Mouse (Mus musculus) hindbrain, embryonic 12.5 days (tissue): ENCODE results near the gene Cdh13. TPM values are rescaled to one million over a fixed set of nuclear protein-coding genes. Genes with fewer than 3 reads are reported as not detected.

Experiments
- ATAC-seq: fragments of 200-750 bp; cut with Nextera tagmentation; 2 replicates; pipeline ENCODE4 v1.8.0; 2017; ENCODE audit warnings: moderate TSS enrichment; ENCODE audit not compliant: low FRiP score
- H3K27ac ChIP-seq: fragments of 300-500 bp; sonication (generic); 2 replicates; pipeline ENCODE4 v1.5.1; 2016; ENCODE audit warnings: mild to moderate bottlenecking
- H3K27me3 ChIP-seq: fragments of 300-500 bp; sonication (generic); 2 replicates; pipeline ENCODE4 v1.6.1; 2016; ENCODE audit warnings: mild to moderate bottlenecking
- H3K36me3 ChIP-seq: fragments of 300-500 bp; sonication (generic); 2 replicates; pipeline ENCODE4 v1.6.1; 2016; ENCODE audit warnings: mild to moderate bottlenecking
- H3K4me1 ChIP-seq: fragments of 300-500 bp; sonication (generic); 2 replicates; pipeline ENCODE4 v1.6.1; 2016
- H3K4me2 ChIP-seq: fragments of 300-500 bp; sonication (generic); replicated peaks from 2 replicates; pipeline ENCODE4 v1.6.1; 2016; ENCODE audit warnings: mild to moderate bottlenecking
- H3K4me3 ChIP-seq: fragments of 300-500 bp; sonication (generic); 2 replicates; pipeline ENCODE4 v1.5.1; 2016; ENCODE audit warnings: mild to moderate bottlenecking
- H3K9ac ChIP-seq: fragments of 300-500 bp; sonication (generic); 2 replicates; pipeline ENCODE4 v1.6.1; 2016; ENCODE audit warnings: mild to moderate bottlenecking, moderate library complexity
- H3K9me3 ChIP-seq: fragments of 300-500 bp; sonication (generic); replicated peaks from 2 replicates; pipeline ENCODE4 v1.6.1; 2016; ENCODE audit warnings: mild to moderate bottlenecking
- WGBS: fragments of 180-500 bp; shearing (Covaris S2); methylation state at CpG from one replicate; pipeline ENCODE4 v1.1.7; 2016; 5-methylcytosine and 5-hydroxymethylcytosine counted together
- polyA plus RNA-seq: library from polyadenylated mRNA; unstranded; fragments of >200 nt; fragmentation: Nextera tagmentation; extraction: Ambion mirVana; gene quantifications from 2 replicates; pipeline ENCODE4 v1.2.1, GENCODE M21; 2016

Gene Cdh13
- polyA plus RNA-seq, 1 experiment from 2014 or later: 25.7 TPM

GRCm38 (mm10) chr8:118564024-118564423 is 280.5 kb downstream of the Cdh13 start:
- ATAC-seq: no peak
- H3K27me3 ChIP-seq: no peaks in the 10 kb centered on the region
- H3K36me3 ChIP-seq: no peaks in the 10 kb centered on the region
- no peak overlapping the region for H3K4me3 ChIP-seq
- no peaks in the 10 kb centered on the region for H3K9me3 ChIP-seq
- peaks cover 3% of the 10 kb centered on the region; the same call in 1 of the 2 replicates for H3K4me1 ChIP-seq
- 82% methylated on average over 6 of the region's 6 CpGs for WGBS
- H3K27ac ChIP-seq: no peak overlapping the region
- no peak overlapping the region for H3K9ac ChIP-seq
- no peak overlapping the region for H3K4me2 ChIP-seq

- ATAC-seq: no peak
- Histone ChIP-seq H3K9me3 (no peaks in the 10 kb centered on the region), H3K36me3 (no peaks in the 10 kb centered on the region), H3K4me2 (no peak overlapping the region), H3K4me1 (peaks cover 3% of the 10 kb centered on the region; the same call in 1 of the 2 replicates), H3K9ac (no peak overlapping the region), H3K4me3 (no peak overlapping the region), H3K27me3 (no peaks in the 10 kb centered on the region), H3K27ac (no peak overlapping the region)
- WGBS: 91% methylated on average over 5 of the region's 5 CpGs
Observed at GRCm38 (mm10) chr8:118565186-118565585, 281.7 kb downstream of the Cdh13 start.

DNA sequence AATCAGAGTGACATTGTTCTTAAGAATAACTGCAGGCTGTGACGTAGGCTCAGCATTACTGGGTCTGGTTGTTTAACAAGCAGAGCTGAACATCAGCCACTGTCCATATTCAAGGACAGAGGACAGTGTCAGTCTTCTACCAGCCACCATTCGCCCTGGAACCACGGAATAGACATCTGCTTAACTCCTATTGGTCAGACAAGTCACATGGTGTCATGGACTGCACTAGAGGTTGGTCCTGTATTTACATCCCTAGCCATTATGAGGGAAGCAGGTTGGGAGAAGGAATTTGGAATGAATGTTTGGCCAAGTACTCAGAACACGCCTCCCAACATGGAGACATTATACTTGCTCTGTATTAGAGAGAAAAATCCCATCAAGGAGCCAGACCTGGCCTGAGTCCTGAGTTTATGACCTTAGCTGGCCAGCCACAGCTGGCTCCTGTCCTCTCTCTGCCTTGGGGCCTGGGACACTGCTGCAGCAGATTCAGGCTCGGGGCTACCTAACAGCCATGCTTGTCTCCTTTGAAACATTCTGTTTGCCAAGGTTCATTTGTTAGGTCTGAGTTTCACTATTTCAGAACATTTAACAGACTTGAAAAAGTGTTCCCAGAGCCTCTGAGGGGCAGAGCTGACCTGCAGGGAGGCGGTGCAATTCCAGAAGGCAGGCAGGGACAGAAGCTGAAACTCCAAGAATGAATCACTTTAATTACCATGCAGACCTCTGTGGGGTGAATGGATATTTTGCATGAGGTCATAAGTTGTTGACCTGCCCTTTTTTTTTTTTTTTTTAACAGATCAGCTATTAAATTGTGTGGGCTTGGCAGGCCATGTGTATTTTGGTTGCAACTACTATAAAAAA is 282.6 kb downstream of the Cdh13 start:
- Histone ChIP-seq H3K27me3 (no peaks in the 10 kb centered on the region), H3K36me3 (no peaks in the 10 kb centered on the region), H3K4me1 (peaks cover 3% of the 10 kb centered on the region; the same call in 1 of the 2 replicates), H3K9me3 (no peaks in the 10 kb centered on the region), H3K9ac (no peak overlapping the region), H3K4me2 (no peak overlapping the region), H3K27ac (no peak overlapping the region), H3K4me3 (no peak overlapping the region)
- WGBS: 64% methylated on average over 6 of the region's 6 CpGs
- ATAC-seq: no peak

DNA sequence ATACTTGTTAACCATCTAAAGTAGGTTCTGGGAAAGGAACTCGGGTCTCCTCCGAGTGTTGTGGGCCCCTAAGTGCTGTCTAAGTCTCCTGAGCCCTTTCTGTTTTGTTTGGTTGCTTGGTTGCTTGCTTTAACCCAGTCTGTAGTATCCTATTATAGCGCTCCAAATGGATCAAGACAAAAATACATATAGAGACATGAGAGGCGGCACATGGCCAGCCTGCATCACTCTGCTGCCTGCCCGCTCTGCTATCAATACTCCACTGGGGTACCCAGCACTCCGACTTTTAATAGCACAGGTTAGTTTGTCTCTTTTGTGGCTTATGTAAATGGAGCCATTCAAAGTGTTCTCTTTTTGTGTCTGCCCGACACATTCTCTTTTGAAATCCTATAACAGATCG is 285.8 kb downstream of the Cdh13 start:
- H3K9me3 ChIP-seq: no peaks in the 10 kb centered on the region
- no peak overlapping the region for H3K4me2 ChIP-seq
- H3K4me3 ChIP-seq: no peak overlapping the region
- no peak overlapping the region for H3K27ac ChIP-seq
- no peaks in the 10 kb centered on the region for H3K36me3 ChIP-seq
- ATAC-seq: no peak
- H3K9ac ChIP-seq: no peak overlapping the region
- no peaks in the 10 kb centered on the region for H3K27me3 ChIP-seq
- WGBS: 73% methylated on average over 8 of the region's 8 CpGs
- peaks cover 3% of the 10 kb centered on the region; the same call in 1 of the 2 replicates for H3K4me1 ChIP-seq

DNA sequence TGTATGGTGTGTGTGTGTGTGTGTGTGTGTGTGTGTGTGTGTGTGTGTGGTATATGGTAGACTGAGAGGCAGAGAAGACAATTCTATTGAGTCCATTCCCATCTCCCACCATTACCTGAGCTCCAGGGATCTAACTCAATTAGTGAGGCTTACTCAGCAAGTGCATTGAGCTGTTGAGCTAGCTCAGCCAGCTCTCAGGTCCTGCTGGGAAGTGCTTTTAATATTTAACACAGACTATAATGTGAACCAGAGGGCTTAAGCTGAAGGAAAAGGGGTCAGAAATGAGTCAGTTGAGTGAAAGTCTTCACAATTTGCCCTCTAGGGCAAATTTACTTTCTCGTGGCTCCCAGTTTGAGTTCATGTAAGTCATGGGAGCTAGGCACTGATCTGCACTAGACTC is 297.7 kb downstream of the Cdh13 start:
- H3K4me1 ChIP-seq: no peaks in the 10 kb centered on the region
- no peaks in the 10 kb centered on the region for H3K36me3 ChIP-seq
- 76% methylated on average over 1 of the region's 1 CpGs for WGBS
- no peak overlapping the region for H3K9ac ChIP-seq
- ATAC-seq: no peak
- H3K27ac ChIP-seq: no peak overlapping the region
- H3K27me3 ChIP-seq: no peaks in the 10 kb centered on the region
- no peaks in the 10 kb centered on the region for H3K9me3 ChIP-seq
- H3K4me3 ChIP-seq: no peak overlapping the region
- no peak overlapping the region for H3K4me2 ChIP-seq

DNA sequence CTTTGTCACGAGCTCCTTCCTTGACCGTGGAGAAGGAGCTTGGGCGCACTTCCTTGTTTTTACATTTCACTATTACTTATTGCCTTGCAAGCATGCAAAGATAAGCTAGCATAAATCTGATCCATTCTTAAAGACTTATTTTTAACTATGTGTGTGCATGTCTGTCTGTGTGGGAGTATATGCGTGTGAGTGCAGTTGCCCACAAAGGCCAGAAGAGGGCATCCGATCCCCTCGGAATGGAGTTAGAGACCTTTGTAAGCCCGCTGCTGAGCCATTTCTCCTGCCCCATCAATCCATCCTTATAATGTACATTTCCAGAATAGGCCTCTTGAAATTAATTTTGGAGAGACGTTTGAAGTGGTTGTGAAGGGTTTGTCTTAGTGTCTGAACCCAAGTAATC is 298.7 kb downstream of the Cdh13 start:
- no peaks in the 10 kb centered on the region for H3K36me3 ChIP-seq
- no peak overlapping the region for H3K4me3 ChIP-seq
- no peaks in the 10 kb centered on the region for H3K27me3 ChIP-seq
- 95% methylated on average over 8 of the region's 8 CpGs for WGBS
- H3K4me1 ChIP-seq: no peaks in the 10 kb centered on the region
- H3K4me2 ChIP-seq: no peak overlapping the region
- ATAC-seq: no peak
- no peak overlapping the region for H3K27ac ChIP-seq
- H3K9me3 ChIP-seq: no peaks in the 10 kb centered on the region
- no peak overlapping the region for H3K9ac ChIP-seq

DNA sequence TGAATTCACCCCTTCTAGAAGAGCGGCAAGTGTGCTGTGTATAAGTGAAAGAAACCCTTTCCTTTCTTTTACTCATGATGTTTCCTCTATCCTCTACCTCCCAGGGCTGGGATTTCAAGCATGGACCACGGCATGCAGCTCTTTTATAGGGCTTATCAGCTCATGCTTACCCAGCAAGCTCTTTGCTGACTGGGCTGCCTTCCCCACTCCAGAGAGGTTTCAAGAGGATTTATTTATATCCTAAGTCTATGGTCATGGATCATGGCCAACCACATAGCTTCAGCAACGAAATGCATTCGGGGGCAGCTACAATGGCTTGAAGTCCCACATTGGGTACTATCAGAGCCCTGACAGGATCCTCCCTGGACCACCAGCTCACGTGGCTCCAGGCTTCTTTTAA is 304.4 kb downstream of the Cdh13 start:
- H3K9ac ChIP-seq: no peak overlapping the region
- no peak for ATAC-seq
- no peak overlapping the region for H3K4me3 ChIP-seq
- 86% methylated on average over 5 of the region's 5 CpGs for WGBS
- H3K27ac ChIP-seq: no peak overlapping the region
- no peaks in the 10 kb centered on the region for H3K36me3 ChIP-seq
- no peaks in the 10 kb centered on the region for H3K27me3 ChIP-seq
- no peak overlapping the region for H3K4me2 ChIP-seq
- no peaks in the 10 kb centered on the region for H3K4me1 ChIP-seq
- H3K9me3 ChIP-seq: no peaks in the 10 kb centered on the region

- no peaks in the 10 kb centered on the region for H3K4me1 ChIP-seq
- H3K27ac ChIP-seq: no peak overlapping the region
- H3K9me3 ChIP-seq: 0 out of 2 replicates have a peak, but pooled peaks cover 2% of the 10 kb centered on the region
- H3K4me2 ChIP-seq: no peak overlapping the region
- WGBS: 85% methylated on average over 8 of the region's 8 CpGs
- ATAC-seq: no peak
- H3K27me3 ChIP-seq: no peaks in the 10 kb centered on the region
- H3K4me3 ChIP-seq: no peak overlapping the region
- no peaks in the 10 kb centered on the region for H3K36me3 ChIP-seq
- no peak overlapping the region for H3K9ac ChIP-seq
Observed at GRCm38 (mm10) chr8:118596816-118597215, 313.3 kb downstream of the Cdh13 start.

DNA sequence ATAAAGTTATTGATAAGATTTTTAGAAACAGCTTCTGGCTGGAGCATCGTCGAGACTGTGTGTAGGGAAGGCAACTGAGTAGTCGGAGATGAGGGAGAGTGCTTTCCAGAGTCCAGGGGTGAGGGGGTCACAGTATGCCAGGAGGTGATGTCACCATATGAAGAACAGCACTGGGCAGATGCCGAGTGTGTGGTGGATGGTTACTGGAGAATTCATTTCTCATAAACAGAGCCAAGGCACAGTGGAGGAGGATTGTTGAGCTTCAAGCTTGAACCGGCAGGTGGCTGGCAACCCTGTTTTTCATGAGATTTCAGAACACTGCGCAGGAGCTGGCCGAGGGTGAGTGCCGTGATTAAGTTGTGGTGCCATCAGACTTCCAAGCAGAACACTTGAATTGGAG is 317.8 kb downstream of the Cdh13 start:
- Histone ChIP-seq H3K27me3 (no peaks in the 10 kb centered on the region), H3K4me3 (no peak overlapping the region), H3K9me3 (no peaks in the 10 kb centered on the region), H3K27ac (no peak overlapping the region), H3K36me3 (no peaks in the 10 kb centered on the region), H3K9ac (no peak overlapping the region), H3K4me1 (peaks cover 4% of the 10 kb centered on the region; the same call in 1 of the 2 replicates), H3K4me2 (no peak overlapping the region)
- no peak for ATAC-seq
- WGBS: 88% methylated on average over 8 of the region's 8 CpGs

GRCm38 (mm10) chr8:118602074-118602473 is 318.5 kb downstream of the Cdh13 start:
- Histone ChIP-seq H3K27ac (no peak overlapping the region), H3K4me1 (peaks cover 4% of the 10 kb centered on the region; the same call in 1 of the 2 replicates), H3K4me3 (no peak overlapping the region), H3K9ac (no peak overlapping the region), H3K9me3 (no peaks in the 10 kb centered on the region), H3K27me3 (no peaks in the 10 kb centered on the region), H3K36me3 (no peaks in the 10 kb centered on the region), H3K4me2 (no peak overlapping the region)
- no peak for ATAC-seq
- WGBS: 67% methylated on average over 8 of the region's 8 CpGs

DNA sequence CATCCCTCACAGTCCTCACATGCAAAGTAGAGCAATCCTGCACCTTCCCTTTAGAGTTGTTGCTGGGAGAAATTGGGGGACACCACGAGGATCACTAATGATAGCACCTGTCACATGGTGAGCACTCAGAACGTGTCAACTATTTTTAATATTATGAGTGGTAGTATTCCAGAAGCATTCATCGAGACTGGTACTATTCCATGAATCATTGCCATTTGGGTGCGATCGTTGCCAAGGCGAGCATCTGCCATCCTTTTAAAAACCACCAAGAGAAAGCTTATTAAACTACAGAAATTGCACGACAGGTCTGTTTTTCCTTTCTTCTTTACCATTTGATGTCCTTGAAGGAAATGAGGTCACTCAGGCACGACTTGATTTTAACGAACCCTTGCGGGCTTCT is 328.0 kb downstream of the Cdh13 start:
- no peak for ATAC-seq
- Histone ChIP-seq H3K4me2 (no peak overlapping the region), H3K4me3 (no peak overlapping the region), H3K4me1 (no peaks in the 10 kb centered on the region), H3K9ac (no peak overlapping the region), H3K36me3 (no peaks in the 10 kb centered on the region), H3K9me3 (no peaks in the 10 kb centered on the region), H3K27me3 (no peaks in the 10 kb centered on the region), H3K27ac (no peak overlapping the region)
- 88% methylated on average over 10 of the region's 10 CpGs for WGBS

DNA sequence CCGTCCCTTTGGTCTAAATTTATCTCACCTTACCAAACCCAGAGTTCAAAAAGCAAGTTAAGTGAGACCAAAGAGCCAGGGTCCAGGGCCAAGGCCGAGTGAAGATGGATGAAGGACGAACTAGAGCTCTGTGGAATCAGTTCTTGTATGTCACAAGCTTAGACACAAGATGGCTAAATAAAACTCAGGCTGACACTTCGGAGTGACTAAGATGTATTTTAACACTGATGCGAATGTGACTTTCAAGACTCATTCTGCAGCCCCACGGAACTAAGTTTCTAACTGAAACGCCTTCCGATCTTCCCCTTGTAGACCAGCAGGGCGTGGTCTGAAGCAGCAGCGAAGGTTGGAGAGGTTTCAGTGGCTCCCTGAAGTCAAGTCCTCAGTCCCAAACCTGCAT is 334.7 kb downstream of the Cdh13 start:
- Histone ChIP-seq H3K4me2 (no peak overlapping the region), H3K27ac (no peak overlapping the region), H3K4me1 (no peaks in the 10 kb centered on the region), H3K36me3 (no peaks in the 10 kb centered on the region), H3K9ac (no peak overlapping the region), H3K4me3 (no peak overlapping the region), H3K9me3 (no peaks in the 10 kb centered on the region), H3K27me3 (no peaks in the 10 kb centered on the region)
- no peak for ATAC-seq
- 94% methylated on average over 10 of the region's 10 CpGs for WGBS

GRCm38 (mm10) chr8:118626425-118626824 is 342.9 kb downstream of the Cdh13 start:
- Histone ChIP-seq H3K9me3 (no peaks in the 10 kb centered on the region), H3K4me1 (no peaks in the 10 kb centered on the region), H3K4me2 (no peak overlapping the region), H3K27me3 (no peaks in the 10 kb centered on the region), H3K9ac (no peak overlapping the region), H3K36me3 (no peaks in the 10 kb centered on the region), H3K4me3 (no peak overlapping the region), H3K27ac (no peak overlapping the region)
- WGBS: 89% methylated on average over 5 of the region's 5 CpGs
- ATAC-seq: no peak
